Mouse (Mus musculus) embryonic facial prominence, embryonic 12.5 days (tissue): ENCODE results near the gene Coasy. TPM values are rescaled to one million over a fixed set of nuclear protein-coding genes. Genes with fewer than 3 reads are reported as not detected.

Source experiments
- ATAC-seq: fragments of 200-750 bp; cut with Nextera tagmentation; 2 replicates; pipeline ENCODE4 v1.8.0; 2017; ENCODE audit not compliant: insufficient number of reproducible peaks, insufficient read depth, low FRiP score, low TSS enrichment
- H3K27ac ChIP-seq: fragments of 300-500 bp; sonication (generic); 2 replicates; pipeline ENCODE4 v1.5.1; 2016; ENCODE audit warnings: mild to moderate bottlenecking
- H3K27me3 ChIP-seq: fragments of 300-500 bp; sonication (generic); 2 replicates; pipeline ENCODE4 v1.6.1; 2016; ENCODE audit warnings: mild to moderate bottlenecking, moderate library complexity
- H3K36me3 ChIP-seq: fragments of 300-500 bp; sonication (generic); 2 replicates; pipeline ENCODE4 v1.6.1; 2016; ENCODE audit warnings: mild to moderate bottlenecking
- H3K4me1 ChIP-seq: fragments of 300-500 bp; sonication (generic); 2 replicates; pipeline ENCODE4 v1.6.1; 2016
- H3K4me2 ChIP-seq: fragments of 300-500 bp; sonication (generic); replicated peaks from 2 replicates; pipeline ENCODE4 v1.6.1; 2016; ENCODE audit warnings: mild to moderate bottlenecking, moderate library complexity
- H3K4me3 ChIP-seq: fragments of 300-500 bp; sonication (generic); 2 replicates; pipeline ENCODE4 v1.5.1; 2016; ENCODE audit warnings: mild to moderate bottlenecking
- H3K9ac ChIP-seq: fragments of 300-500 bp; sonication (generic); 2 replicates; pipeline ENCODE4 v1.6.1; 2016; ENCODE audit warnings: mild to moderate bottlenecking, moderate library complexity
- H3K9me3 ChIP-seq: fragments of 300-500 bp; sonication (generic); 2 replicates; pipeline ENCODE4 v1.6.1; 2016; ENCODE audit warnings: mild to moderate bottlenecking, moderate library complexity
- WGBS: fragments of 180-500 bp; shearing (Covaris S2); methylation state at CpG from one replicate; pipeline ENCODE4 v1.1.7; 2016; 5-methylcytosine and 5-hydroxymethylcytosine counted together
- polyA plus RNA-seq: library from polyadenylated mRNA; unstranded; fragments of >200 nt; fragmentation: Nextera tagmentation; extraction: Ambion mirVana; gene quantifications from 2 replicates; pipeline ENCODE4 v1.2.1, GENCODE M21; 2016

Gene Coasy
- polyA plus RNA-seq = 43.4 and 45.6 TPM in 2 replicates

DNA sequence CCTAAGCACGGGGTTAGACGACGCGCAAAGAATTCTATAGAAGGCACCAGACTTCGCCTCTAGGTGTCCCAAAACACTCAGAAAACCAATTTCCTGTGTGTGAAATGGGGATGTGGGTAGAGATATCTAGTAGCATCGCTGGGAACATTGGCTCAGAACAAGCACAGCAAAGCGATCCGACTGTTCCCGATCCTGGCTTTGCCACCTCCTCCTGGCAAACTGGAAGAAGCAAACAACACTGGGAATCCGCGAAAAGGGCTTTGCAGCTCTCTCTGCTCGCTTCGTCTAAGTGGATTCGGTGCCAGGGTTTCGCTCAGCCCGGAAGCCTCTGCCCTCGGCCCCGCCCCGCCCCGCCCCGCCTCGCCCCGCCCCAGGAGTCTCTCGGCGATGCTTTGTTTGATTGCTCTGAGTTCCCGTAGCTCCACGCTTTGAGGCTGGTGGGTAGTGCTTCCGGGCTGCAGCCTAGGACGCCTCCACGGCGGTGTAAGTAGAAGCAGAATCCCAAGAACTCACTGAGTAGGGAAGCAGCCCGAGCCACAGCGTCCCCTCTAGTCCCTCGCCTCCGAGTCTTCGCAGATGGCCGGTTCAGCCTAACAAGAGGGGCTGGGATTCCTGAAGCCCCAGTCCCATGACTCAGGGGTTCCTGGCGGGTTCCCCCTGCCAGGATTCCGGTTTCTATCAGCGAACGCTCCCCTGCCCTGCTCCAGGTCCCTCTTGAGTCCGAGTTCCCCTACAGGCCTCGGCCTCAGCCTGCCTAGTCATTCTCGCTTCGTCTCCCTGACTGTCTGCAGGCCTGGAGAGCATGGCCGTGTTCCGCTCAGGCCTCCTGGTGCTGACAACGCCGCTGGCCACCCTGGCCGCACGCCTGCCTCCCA is at the start of gene Coasy:
Gene Coasy (plus strand): TSS at position 358 of the 875 bp plus-strand sequence.
- peak; percentile 81 for ATAC-seq
- Histone ChIP-seq H3K27ac (peak within 1 kb of the TSS; percentile 84), H3K36me3 (peaks cover 15% of the 10 kb centered on the region), H3K4me3 (peak within 1 kb of the TSS; percentile 74), H3K4me1 (peaks cover 30% of the 10 kb centered on the region), H3K9me3 (no peaks in the 10 kb centered on the region), H3K4me2 (peak within 1 kb of the TSS; percentile 90), H3K9ac (peak within 1 kb of the TSS; percentile 88), H3K27me3 (peaks cover 42% of the 10 kb centered on the region)
- under 1% methylated on average over 51 of the region's 51 CpGs for WGBS

DNA sequence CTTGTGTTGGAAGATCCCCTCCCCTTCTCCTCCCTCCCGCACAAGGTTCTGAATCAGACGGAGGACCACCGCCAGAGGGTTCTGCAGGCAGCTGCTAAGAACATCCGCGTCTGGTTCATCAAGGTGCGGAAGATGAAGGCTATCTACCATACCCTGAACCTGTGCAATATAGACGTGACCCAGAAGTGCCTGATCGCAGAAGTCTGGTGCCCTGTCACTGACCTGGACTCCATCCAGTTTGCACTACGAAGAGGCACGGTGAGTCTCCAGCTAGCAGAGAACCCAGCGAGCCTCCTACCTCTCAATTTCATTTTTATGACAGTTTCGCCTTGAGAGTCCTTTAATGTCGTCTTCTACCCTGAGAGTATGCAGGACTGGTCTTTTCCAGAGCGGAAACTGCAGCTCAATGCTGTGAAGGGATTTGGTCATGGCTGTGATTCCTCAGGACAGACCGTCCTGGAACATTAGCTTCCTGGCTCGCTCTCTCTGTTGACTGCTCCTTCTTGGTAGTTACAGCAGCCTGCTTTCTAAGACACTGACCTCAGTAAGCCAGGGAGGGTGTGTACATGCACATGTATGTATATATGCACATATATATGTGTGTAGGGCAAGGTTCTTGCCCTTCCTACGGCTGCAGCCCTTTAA is 48.4 kb upstream of the Coasy start:
- no peaks in the 10 kb centered on the region for H3K27me3 ChIP-seq
- peaks cover 57% of the 10 kb centered on the region for H3K36me3 ChIP-seq
- no peak overlapping the region for H3K27ac ChIP-seq
- no peak overlapping the region for H3K4me2 ChIP-seq
- WGBS = 93% methylated on average over 17 of the region's 17 CpGs
- H3K9me3 ChIP-seq = no peaks in the 10 kb centered on the region
- no peak for ATAC-seq
- H3K4me3 ChIP-seq = no peak overlapping the region
- no peak overlapping the region for H3K9ac ChIP-seq
- H3K4me1 ChIP-seq = no peaks in the 10 kb centered on the region

DNA sequence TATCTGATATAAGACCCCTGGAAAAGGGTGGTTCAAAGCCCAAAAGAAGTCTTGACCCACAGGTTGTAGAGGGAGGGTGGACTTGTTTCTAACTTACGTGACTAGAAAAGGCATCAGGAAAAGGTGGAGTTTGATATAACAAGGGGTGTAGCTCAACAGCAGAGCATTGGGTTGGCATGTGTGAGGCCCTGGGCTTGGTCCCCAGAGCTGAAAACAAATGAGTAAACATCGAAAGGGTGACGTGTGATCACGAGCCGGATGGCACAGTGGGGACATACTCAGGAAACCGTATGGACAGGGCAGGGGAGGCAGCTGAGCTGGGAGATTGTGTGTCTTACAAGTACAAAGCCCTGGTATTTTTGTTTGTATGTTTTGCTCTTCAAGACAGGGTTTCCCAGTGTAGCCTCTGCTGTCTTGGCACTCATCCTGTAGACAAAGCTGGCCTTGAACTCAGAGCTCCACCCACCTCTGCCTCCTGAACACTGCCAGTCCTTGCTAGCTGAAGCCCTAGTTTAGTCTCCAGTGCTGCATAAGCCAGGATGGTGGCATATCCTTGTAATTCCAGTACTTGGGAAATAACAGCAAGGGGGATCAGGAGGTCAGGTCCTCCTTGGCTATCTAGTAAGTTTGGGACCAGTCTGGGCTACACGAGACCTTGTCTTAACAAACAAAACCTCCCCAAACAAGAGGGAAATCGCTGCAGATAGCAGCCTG is 47.6 kb upstream of the Coasy start:
- no peak for ATAC-seq
- Histone ChIP-seq H3K9me3 (no peaks in the 10 kb centered on the region), H3K4me2 (no peak overlapping the region), H3K27ac (no peak overlapping the region), H3K4me3 (no peak overlapping the region), H3K9ac (no peak overlapping the region), H3K4me1 (no peaks in the 10 kb centered on the region), H3K27me3 (no peaks in the 10 kb centered on the region), H3K36me3 (peaks cover 61% of the 10 kb centered on the region)
- WGBS = 92% methylated on average over 8 of the region's 8 CpGs

DNA sequence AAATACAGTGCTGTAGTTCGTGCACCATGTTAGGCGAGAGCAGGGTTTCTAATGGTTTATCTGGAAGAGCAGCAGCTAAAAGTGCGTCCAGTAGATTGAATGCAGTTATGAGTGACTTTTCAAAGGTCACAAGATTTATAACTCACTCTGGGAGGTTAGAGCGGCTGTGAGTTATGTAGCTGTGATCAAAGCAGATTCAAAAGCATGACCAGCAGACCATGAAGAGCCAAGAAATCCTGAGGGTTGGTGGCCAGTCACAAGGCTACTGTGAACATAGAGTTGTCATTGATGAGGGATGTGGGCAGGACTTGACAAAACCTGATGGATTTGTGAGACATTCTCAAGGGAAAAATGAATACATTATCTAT is 47.1 kb upstream of the Coasy start:
- Histone ChIP-seq H3K9me3 (no peaks in the 10 kb centered on the region), H3K4me1 (no peaks in the 10 kb centered on the region), H3K4me3 (no peak overlapping the region), H3K27me3 (no peaks in the 10 kb centered on the region), H3K27ac (no peak overlapping the region), H3K36me3 (peaks cover 64% of the 10 kb centered on the region), H3K4me2 (no peak overlapping the region), H3K9ac (no peak overlapping the region)
- ATAC-seq = no peak
- 91% methylated on average over 4 of the region's 4 CpGs for WGBS

- H3K4me2 ChIP-seq = no peak overlapping the region
- peaks cover 68% of the 10 kb centered on the region for H3K36me3 ChIP-seq
- no peak overlapping the region for H3K4me3 ChIP-seq
- H3K4me1 ChIP-seq = no peaks in the 10 kb centered on the region
- H3K27me3 ChIP-seq = no peaks in the 10 kb centered on the region
- WGBS = 84% methylated on average over 10 of the region's 10 CpGs
- H3K9ac ChIP-seq = no peak overlapping the region
- no peak for ATAC-seq
- H3K27ac ChIP-seq = no peak overlapping the region
- no peaks in the 10 kb centered on the region for H3K9me3 ChIP-seq
Observed at GRCm38 (mm10) chr11:101037795-101038194, 44.6 kb upstream of the Coasy start.

GRCm38 (mm10) chr11:101045826-101046225 is 36.5 kb upstream of the Coasy start:
- H3K36me3 ChIP-seq = peaks cover 75% of the 10 kb centered on the region
- H3K27me3 ChIP-seq = no peaks in the 10 kb centered on the region
- H3K4me2 ChIP-seq = no peak overlapping the region
- H3K27ac ChIP-seq = no peak overlapping the region
- no peaks in the 10 kb centered on the region for H3K9me3 ChIP-seq
- no peaks in the 10 kb centered on the region for H3K4me1 ChIP-seq
- no peak overlapping the region for H3K4me3 ChIP-seq
- WGBS = 90% methylated on average over 4 of the region's 4 CpGs
- ATAC-seq = no peak
- no peak overlapping the region for H3K9ac ChIP-seq

GRCm38 (mm10) chr11:101046440-101046839 is 35.9 kb upstream of the Coasy start:
- no peak overlapping the region for H3K9ac ChIP-seq
- peaks cover 77% of the 10 kb centered on the region for H3K36me3 ChIP-seq
- H3K4me3 ChIP-seq = no peak overlapping the region
- H3K27me3 ChIP-seq = no peaks in the 10 kb centered on the region
- no peak for ATAC-seq
- no peak overlapping the region for H3K27ac ChIP-seq
- H3K4me2 ChIP-seq = no peak overlapping the region
- 60% methylated on average over 9 of the region's 9 CpGs for WGBS
- no peaks in the 10 kb centered on the region for H3K4me1 ChIP-seq
- no peaks in the 10 kb centered on the region for H3K9me3 ChIP-seq

DNA sequence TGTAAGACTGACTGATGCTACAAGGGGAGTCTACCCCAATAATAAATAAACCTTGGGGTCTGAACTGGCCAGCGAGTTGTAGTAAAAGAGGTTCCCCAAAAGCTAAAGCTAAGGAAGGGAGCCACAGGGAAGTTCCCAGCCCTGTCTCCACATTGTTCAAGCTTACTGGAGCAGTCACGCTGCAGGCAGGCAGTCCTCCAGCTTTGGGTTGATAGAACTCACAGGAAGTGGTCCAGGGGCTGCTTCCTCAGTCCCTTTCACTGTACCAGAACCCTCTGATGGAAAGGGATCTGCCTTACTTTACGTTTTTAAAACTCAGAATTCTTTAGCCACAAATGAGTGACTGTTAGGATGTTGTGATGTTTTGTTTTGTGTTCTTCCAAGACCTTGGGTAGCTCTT is 34.9 kb upstream of the Coasy start:
- Histone ChIP-seq H3K9me3 (no peaks in the 10 kb centered on the region), H3K4me3 (no peak overlapping the region), H3K4me1 (no peaks in the 10 kb centered on the region), H3K9ac (no peak overlapping the region), H3K27me3 (no peaks in the 10 kb centered on the region), H3K36me3 (peaks cover 71% of the 10 kb centered on the region), H3K27ac (no peak overlapping the region), H3K4me2 (no peak overlapping the region)
- no peak for ATAC-seq
- 82% methylated on average over 3 of the region's 3 CpGs for WGBS

- H3K4me3 ChIP-seq = no peak overlapping the region
- no peaks in the 10 kb centered on the region for H3K27me3 ChIP-seq
- no peak for ATAC-seq
- 93% methylated on average over 9 of the region's 9 CpGs for WGBS
- H3K36me3 ChIP-seq = peaks cover 52% of the 10 kb centered on the region
- no peak overlapping the region for H3K4me2 ChIP-seq
- H3K9ac ChIP-seq = no peak overlapping the region
- no peak overlapping the region for H3K27ac ChIP-seq
- no peaks in the 10 kb centered on the region for H3K4me1 ChIP-seq
- H3K9me3 ChIP-seq = 0 out of 2 replicates have a peak, but pooled peaks cover 6% of the 10 kb centered on the region
Observed at GRCm38 (mm10) chr11:101050359-101050758, 32.0 kb upstream of the Coasy start.

DNA sequence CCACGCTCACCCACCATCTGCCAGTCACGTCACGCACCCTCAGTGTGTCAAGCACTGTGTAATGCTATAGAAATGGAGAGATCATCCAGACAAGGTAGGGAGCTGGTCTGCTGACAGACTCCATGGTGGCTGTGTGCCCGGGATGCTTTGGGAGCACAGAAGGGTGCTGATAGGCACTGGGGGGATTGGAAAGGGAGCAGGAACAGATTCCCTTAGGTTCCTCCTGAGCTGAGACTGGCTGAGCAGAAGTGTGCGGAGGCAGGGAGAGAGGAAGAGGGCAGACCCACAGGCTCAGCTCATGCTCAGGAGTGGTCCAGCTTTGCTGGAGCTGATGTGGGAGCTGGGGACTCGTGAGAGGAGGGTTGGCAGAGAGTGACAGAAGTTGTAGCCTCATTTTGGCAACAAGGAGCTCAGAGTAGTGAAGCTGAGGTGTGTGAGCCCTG is 31.3 kb upstream of the Coasy start:
- Histone ChIP-seq H3K27me3 (no peaks in the 10 kb centered on the region), H3K4me1 (no peaks in the 10 kb centered on the region), H3K36me3 (peaks cover 49% of the 10 kb centered on the region), H3K9ac (no peak overlapping the region), H3K9me3 (0 out of 2 replicates have a peak, but pooled peaks cover 6% of the 10 kb centered on the region), H3K4me3 (no peak overlapping the region), H3K4me2 (no peak overlapping the region), H3K27ac (no peak overlapping the region)
- ATAC-seq = no peak
- 90% methylated on average over 6 of the region's 6 CpGs for WGBS

- Histone ChIP-seq H3K4me1 (no peaks in the 10 kb centered on the region), H3K36me3 (peaks cover 49% of the 10 kb centered on the region), H3K9ac (no peak overlapping the region), H3K4me3 (no peak overlapping the region), H3K9me3 (0 out of 2 replicates have a peak, but pooled peaks cover 6% of the 10 kb centered on the region), H3K27ac (no peak overlapping the region), H3K4me2 (no peak overlapping the region), H3K27me3 (no peaks in the 10 kb centered on the region)
- WGBS = 84% methylated on average over 8 of the region's 8 CpGs
- no peak for ATAC-seq
Observed at GRCm38 (mm10) chr11:101051617-101052016, 30.7 kb upstream of the Coasy start.
